8 mouse cellular contexts compared by ENCODE assay signal in the genomic region with DNA sequence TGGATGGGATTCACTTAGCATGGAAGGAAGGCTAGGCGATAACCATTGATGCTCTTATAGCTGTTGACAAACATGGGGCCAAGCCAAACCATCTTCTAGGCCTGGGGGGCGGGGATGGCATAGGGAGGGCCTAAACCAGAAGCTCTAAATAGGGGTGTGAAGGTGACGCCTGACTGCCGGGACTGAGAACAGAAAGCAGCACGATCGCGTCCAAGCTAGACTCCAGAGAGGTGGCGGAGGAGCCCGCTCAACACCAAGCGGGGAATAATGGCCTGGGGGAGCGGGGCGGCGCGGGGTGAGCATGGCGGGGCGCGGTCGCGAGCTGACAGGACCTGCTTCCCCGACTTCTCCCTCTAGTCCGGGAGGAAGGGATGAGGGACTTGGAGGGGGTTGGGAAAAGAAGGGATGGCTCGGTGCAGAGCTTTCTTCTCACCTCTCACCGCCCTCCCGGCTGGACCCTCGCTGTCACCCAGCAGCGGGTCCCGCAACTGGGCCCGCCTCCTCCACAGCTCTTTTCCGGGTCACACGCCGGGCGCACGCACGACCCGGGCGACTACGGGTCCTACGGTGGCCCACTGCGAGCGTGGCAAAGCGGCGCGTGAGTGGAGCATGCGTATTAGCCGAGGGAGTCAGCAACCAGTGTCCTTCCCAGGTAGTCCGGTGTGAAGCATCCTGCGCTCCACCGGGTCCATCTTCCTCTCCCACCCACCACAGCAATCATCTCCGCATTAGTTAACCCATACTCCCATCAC. TPM values are rescaled to one million over a fixed set of nuclear protein-coding genes. Genes with fewer than 3 reads are reported as not detected.
A peak's percentile ranks its signal among the peaks of the same experiment; 100 is the strongest.
DNase-seq lines count a peak whose midpoint lies in the region; ATAC-seq and TF ChIP-seq lines count a peak whose summit lies in the region.

Gene Cul9, minus strand, starts transcription at position 576 of the 752 bp plus-strand sequence.

- no peaks in the 10 kb centered on the region; the same call in 1 of the 2 replicates for H3K4me1 ChIP-seq in lung, embryonic 14.5 days (ENCODE audit: insufficient read depth)
- H3K4me1 ChIP-seq in neural tube, embryonic 15.5 days = peaks cover 29% of the 10 kb centered on the region

- WGBS in lung, embryonic 14.5 days = 3% methylated on average over 48 of the region's 49 CpGs
- WGBS in neural tube, embryonic 15.5 days = 2% methylated on average over 43 of the region's 49 CpGs

- no peak within 1 kb of the TSS for H3K27ac ChIP-seq in lung, embryonic 14.5 days (ENCODE audit: low read depth)
- peak within 1 kb of the TSS; percentile 60 for H3K27ac ChIP-seq in neural tube, embryonic 15.5 days (replicated peaks)

- peak within 1 kb of the TSS; percentile 46 for H3K4me3 ChIP-seq in lung, embryonic 14.5 days (ENCODE audit: low read depth, low read length)
- H3K4me3 ChIP-seq in neural tube, embryonic 15.5 days (replicated peaks) = peak within 1 kb of the TSS; percentile 81

- TF ChIP-seq CTCF in lung, embryonic 14.5 days (IDR thresholded peaks at IDR 0.05; ENCODE audit: low read depth) = no peak

- peak; percentile 87 for DNase-seq in MN1 (ENCODE audit: low spot score)
- DNase-seq in cerebellum, adult 9-10 months = peak; percentile 90
- DNase-seq in frontal cortex, postnatal 10 days (ENCODE audit: low spot score in 2 of 2) = peak; percentile 78 to 86
- peak; percentile 84 to 89 for DNase-seq in layer of hippocampus, adult 8-10 months (ENCODE audit: low spot score in 2 of 2)
- DNase-seq in lung, embryonic 14.5 days = peak; percentile 73
- DNase-seq in thymus, postnatal 0 days (ENCODE audit: low spot score) = peak; percentile 18

- H3K9me3 ChIP-seq in lung, embryonic 14.5 days (ENCODE audit: low read depth, low read length) = no peaks in the 10 kb centered on the region
- no peaks in the 10 kb centered on the region for H3K9me3 ChIP-seq in neural tube, embryonic 15.5 days (replicated peaks)

- H3K27me3 ChIP-seq in lung, embryonic 14.5 days (ENCODE audit: insufficient read depth, low read length) = peaks cover 5% of the 10 kb centered on the region; the same call in 1 of the 2 replicates
- H3K27me3 ChIP-seq in neural tube, embryonic 15.5 days (replicated peaks) = peaks cover 6% of the 10 kb centered on the region

- peaks cover 42% of the 10 kb centered on the region for H3K36me3 ChIP-seq in lung, embryonic 14.5 days (ENCODE audit: insufficient read depth)
- peaks cover 46% of the 10 kb centered on the region for H3K36me3 ChIP-seq in neural tube, embryonic 15.5 days

- ATAC-seq in hematopoietic stem cell, adult 5-6 weeks (replicated peaks in 1 of 2; ENCODE audit: insufficient read depth in 1 of 2, low FRiP score in 2 of 2, low TSS enrichment in 1 of 2, low read depth in 1 of 2, poor library complexity in 2 of 2, severe bottlenecking in 2 of 2) = peak; percentile 69 to 70
- peak; percentile 56 for ATAC-seq in lung, embryonic 14.5 days (ENCODE audit: insufficient read depth)
- peak; percentile 94 for ATAC-seq in neural tube, embryonic 15.5 days (ENCODE audit: low FRiP score)

- H3K4me2 ChIP-seq in lung, embryonic 14.5 days = peak within 1 kb of the TSS; percentile 79
- H3K4me2 ChIP-seq in neural tube, embryonic 15.5 days = peak within 1 kb of the TSS; percentile 70

- peak within 1 kb of the TSS; percentile 49 for H3K9ac ChIP-seq in lung, embryonic 14.5 days
- peak within 1 kb of the TSS; percentile 95 for H3K9ac ChIP-seq in neural tube, embryonic 15.5 days (replicated peaks)

RNA-seq across cellular contexts. Expression of gene Cul9, which starts in this region (rescaled TPM):
- total RNA-seq in hematopoietic stem cell, adult 5-6 weeks (2017) = 32.9 and 33.6 TPM in 2 replicates
- total RNA-seq in layer of hippocampus, adult 8-10 months (2022) = 10 to 100 TPM; 57.2 to 81.6 (median 63.8) TPM
- polyA plus RNA-seq in lung, embryonic 14.5 days (2014; fragmentation: Nextera tagmentation; extraction: Ambion mirVana) = 2.8 and 2.9 TPM in 2 replicates
- 17.3 and 22.6 TPM in 2 replicates for polyA plus RNA-seq in neural tube, embryonic 15.5 days (2015; fragmentation: Nextera tagmentation; extraction: Ambion mirVana)
- 2.5 and 2.8 TPM in 2 replicates for polyA plus RNA-seq in thymus, postnatal 0 days (2015; fragmentation: Nextera tagmentation; extraction: Ambion mirVana)

Comparison
In these comparisons a context has a peak if more than half of its experiments do, and no peak if none do; other contexts are left out.
1. DNase-seq: peak in every context shown above with its lines; median percentile 90 in cerebellum, adult 9-10 months; 87 in MN1; 86 in layer of hippocampus, adult 8-10 months; 82 in frontal cortex, postnatal 10 days; 73 in lung, embryonic 14.5 days; 18 in thymus, postnatal 0 days.